Mouse (Mus musculus): ENCODE data around the gene Btbd11.

The Btbd11 gene

GRCm38 (mm10) chr10:85591296-85591695, 204.7 kb downstream of the Btbd11 start:
- DNase-seq (ENCODE audit: low read depth): no peak

- DNase-seq (ENCODE audit: low read depth): no peak
Observed at GRCm38 (mm10) chr10:85591986-85592385, 205.4 kb downstream of the Btbd11 start.

GRCm38 (mm10) chr10:85596301-85596700, 209.7 kb downstream of the Btbd11 start:
- DNase-seq (ENCODE audit: low read depth): no peak

- DNase-seq (ENCODE audit: low read depth): peak; percentile 96
Observed at GRCm38 (mm10) chr10:85598093-85598599, 211.5 kb downstream of the Btbd11 start.

- DNase-seq (ENCODE audit: low read depth): no peak
Observed at GRCm38 (mm10) chr10:85598603-85599542, 212.3 kb downstream of the Btbd11 start.

- DNase-seq (ENCODE audit: low read depth): no peak
Observed at GRCm38 (mm10) chr10:85602546-85602945, 215.9 kb downstream of the Btbd11 start.

GRCm38 (mm10) chr10:85604556-85604955, 217.9 kb downstream of the Btbd11 start:
- DNase-seq (ENCODE audit: low read depth): no peak

GRCm38 (mm10) chr10:85608550-85609278, 222.1 kb downstream of the Btbd11 start:
- no peak for DNase-seq (ENCODE audit: low read depth)

- DNase-seq (ENCODE audit: low read depth): no peak
Observed at GRCm38 (mm10) chr10:85617080-85617479, 230.5 kb downstream of the Btbd11 start.

- DNase-seq (ENCODE audit: low read depth): no peak
Observed at GRCm38 (mm10) chr10:85617501-85618417, 231.1 kb downstream of the Btbd11 start.

- DNase-seq (ENCODE audit: low read depth): no peak
Observed at GRCm38 (mm10) chr10:85621067-85621466, 234.5 kb downstream of the Btbd11 start.

GRCm38 (mm10) chr10:85624504-85625169, 238.0 kb downstream of the Btbd11 start:
- DNase-seq (ENCODE audit: low read depth): peak; percentile 26

GRCm38 (mm10) chr10:85625170-85625686, 238.6 kb downstream of the Btbd11 start:
- DNase-seq (ENCODE audit: low read depth): no peak

- DNase-seq (ENCODE audit: low read depth): no peak
Observed at GRCm38 (mm10) chr10:85632030-85632429, 245.4 kb downstream of the Btbd11 start.

GRCm38 (mm10) chr10:85633577-85633976, 247.0 kb downstream of the Btbd11 start:
- DNase-seq (ENCODE audit: low read depth): no peak

GRCm38 (mm10) chr10:85637580-85637979, 251.0 kb downstream of the Btbd11 start:
- DNase-seq (ENCODE audit: low read depth): no peak

GRCm38 (mm10) chr10:85638141-85638540, 251.5 kb downstream of the Btbd11 start:
- DNase-seq (ENCODE audit: low read depth): no peak

GRCm38 (mm10) chr10:85639581-85639980, 253.0 kb downstream of the Btbd11 start:
- peak; percentile 19 for DNase-seq (ENCODE audit: low read depth)

- DNase-seq (ENCODE audit: low read depth): no peak
Observed at GRCm38 (mm10) chr10:85640408-85640807, 253.8 kb downstream of the Btbd11 start.

- DNase-seq (ENCODE audit: low read depth): no peak
Observed at GRCm38 (mm10) chr10:85645346-85645745, 258.7 kb downstream of the Btbd11 start.

GRCm38 (mm10) chr10:85651706-85652105, 265.1 kb downstream of the Btbd11 start:
- DNase-seq (ENCODE audit: low read depth): peak; percentile 15
